Mouse (Mus musculus) layer of hippocampus, adult 11-12 months (tissue): ENCODE measurements around the gene Serpinb3a.
A peak's percentile ranks its signal among the peaks of the same experiment; 100 is the strongest.
"Not testable (repeated sequence)": the region's sequence is repeated elsewhere in the genome, so short reads cannot be mapped to it uniquely, and the experiment has no call there.

Experiments
- DNase-seq: peaks from one replicate; pipeline ENCODE4 v3.0.0; 2022; ENCODE audit warnings: low spot score

Serpinb3a gene

GRCm38 (mm10) chr1:107052203-107052602 is at the start of gene Serpinb3a:
Gene Serpinb3a, minus strand, starts transcription at chr1:107052303.
- no peak for DNase-seq

GRCm38 (mm10) chr1:107098417-107098816 is 46.3 kb upstream of the Serpinb3a start:
- DNase-seq = no peak

GRCm38 (mm10) chr1:107083406-107083805 is 31.3 kb upstream of the Serpinb3a start, which contains the start of gene Serpinb3d:
Gene Serpinb3d, minus strand, starts transcription at chr1:107083506.
- DNase-seq = no peak

GRCm38 (mm10) chr1:107034236-107034635 is 17.9 kb downstream of the Serpinb3a start:
- DNase-seq = not testable (repeated sequence)

- no peak for DNase-seq
Measured at GRCm38 (mm10) chr1:107025886-107026285, 26.2 kb downstream of the Serpinb3a start.

- DNase-seq = no peak
Measured at GRCm38 (mm10) chr1:107015210-107015609, 36.9 kb downstream of the Serpinb3a start.

- DNase-seq = peak; percentile 10
Measured at GRCm38 (mm10) chr1:107014530-107014929, 37.6 kb downstream of the Serpinb3a start.

- DNase-seq = no peak
Measured at GRCm38 (mm10) chr1:107006316-107006715, 45.8 kb downstream of the Serpinb3a start.

- no peak for DNase-seq
Measured at GRCm38 (mm10) chr1:107001754-107002153, 50.3 kb downstream of the Serpinb3a start.

GRCm38 (mm10) chr1:107000424-107000823 is 51.7 kb downstream of the Serpinb3a start:
- DNase-seq = no peak
